Mouse (Mus musculus): ENCODE results near the gene Fktn. TPM values are rescaled to one million over a fixed set of nuclear protein-coding genes. Genes with fewer than 3 reads are reported as not detected.
"Not testable (repeated sequence)": the region's sequence is repeated elsewhere in the genome, so short reads cannot be mapped to it uniquely, and the experiment has no call there.

The Fktn gene
- polyA plus RNA-seq, 1 experiment from 2014 or later, result 20.1 TPM

GRCm38 (mm10) chr4:53717546-53717945 is 3.7 kb downstream of the Fktn start:
- H3K9ac ChIP-seq (replicated peaks; ENCODE audit: low read length), result no peak overlapping the region
- no peaks in the 10 kb centered on the region for H3K27me3 ChIP-seq (ENCODE audit: control insufficient read depth, insufficient read depth, low read length)
- ATAC-seq (ENCODE audit: low FRiP score, low TSS enrichment), result no peak
- WGBS, result 85% methylated on average over 4 of the region's 4 CpGs
- H3K36me3 ChIP-seq (ENCODE audit: control insufficient read depth, insufficient read depth, low read length), result peaks cover 16% of the 10 kb centered on the region
- H3K9me3 ChIP-seq (ENCODE audit: control insufficient read depth, low read length), result no peaks in the 10 kb centered on the region
- H3K4me1 ChIP-seq (ENCODE audit: control insufficient read depth, insufficient read depth, low read length), result peaks cover 12% of the 10 kb centered on the region
- H3K4me2 ChIP-seq (ENCODE audit: low read length), result no peak overlapping the region
- no peak overlapping the region for H3K27ac ChIP-seq (replicated peaks; ENCODE audit: low read depth, low read length)
- no peak for DNase-seq
- no peak overlapping the region for H3K4me3 ChIP-seq (replicated peaks; ENCODE audit: low read depth, low read length)

GRCm38 (mm10) chr4:53718261-53718660 is 4.5 kb downstream of the Fktn start:
- WGBS, result 90% methylated on average over 5 of the region's 5 CpGs
- H3K4me1 ChIP-seq (ENCODE audit: control insufficient read depth, insufficient read depth, low read length), result peaks cover 11% of the 10 kb centered on the region
- no peak overlapping the region for H3K9ac ChIP-seq (replicated peaks; ENCODE audit: low read length)
- H3K4me3 ChIP-seq (replicated peaks; ENCODE audit: low read depth, low read length), result no peak overlapping the region
- DNase-seq, result no peak
- H3K27me3 ChIP-seq (ENCODE audit: control insufficient read depth, insufficient read depth, low read length), result no peaks in the 10 kb centered on the region
- ATAC-seq (ENCODE audit: low FRiP score, low TSS enrichment), result no peak
- H3K36me3 ChIP-seq (ENCODE audit: control insufficient read depth, insufficient read depth, low read length), result peaks cover 16% of the 10 kb centered on the region
- no peak overlapping the region for H3K4me2 ChIP-seq (ENCODE audit: low read length)
- no peak overlapping the region for H3K27ac ChIP-seq (replicated peaks; ENCODE audit: low read depth, low read length)
- no peaks in the 10 kb centered on the region for H3K9me3 ChIP-seq (ENCODE audit: control insufficient read depth, low read length)

- no peak overlapping the region for H3K4me2 ChIP-seq (ENCODE audit: low read length)
- H3K9ac ChIP-seq (replicated peaks; ENCODE audit: low read length), result no peak overlapping the region
- no peak overlapping the region for H3K27ac ChIP-seq (replicated peaks; ENCODE audit: low read depth, low read length)
- no peak overlapping the region for H3K4me3 ChIP-seq (replicated peaks; ENCODE audit: low read depth, low read length)
- no peaks in the 10 kb centered on the region for H3K9me3 ChIP-seq (ENCODE audit: control insufficient read depth, low read length)
- DNase-seq (no peak), ATAC-seq (ENCODE audit: low FRiP score, low TSS enrichment) (no peak)
- WGBS, result 93% methylated on average over 4 of the region's 4 CpGs
- H3K27me3 ChIP-seq (ENCODE audit: control insufficient read depth, insufficient read depth, low read length), result no peaks in the 10 kb centered on the region
- H3K4me1 ChIP-seq (ENCODE audit: control insufficient read depth, insufficient read depth, low read length), result no peaks in the 10 kb centered on the region
- peaks cover 33% of the 10 kb centered on the region for H3K36me3 ChIP-seq (ENCODE audit: control insufficient read depth, insufficient read depth, low read length)
Observed at GRCm38 (mm10) chr4:53722506-53722905, 8.7 kb downstream of the Fktn start.

- DNase-seq; H3K27ac ChIP-seq (replicated peaks; ENCODE audit: low read depth, low read length); H3K4me1 ChIP-seq (ENCODE audit: control insufficient read depth, insufficient read depth, low read length); H3K27me3 ChIP-seq (ENCODE audit: control insufficient read depth, insufficient read depth, low read length); H3K4me3 ChIP-seq (replicated peaks; ENCODE audit: low read depth, low read length); H3K9me3 ChIP-seq (ENCODE audit: control insufficient read depth, low read length); H3K9ac ChIP-seq (replicated peaks; ENCODE audit: low read length); H3K4me2 ChIP-seq (ENCODE audit: low read length); ATAC-seq (ENCODE audit: low FRiP score, low TSS enrichment): not testable (repeated sequence)
- WGBS, result 91% methylated on average over 2 of the region's 2 CpGs
- peaks cover 38% of the 10 kb centered on the region for H3K36me3 ChIP-seq (ENCODE audit: control insufficient read depth, insufficient read depth, low read length)
Observed at GRCm38 (mm10) chr4:53726100-53726499, 12.3 kb downstream of the Fktn start.

GRCm38 (mm10) chr4:53728121-53728520 is 14.3 kb downstream of the Fktn start:
- H3K27me3 ChIP-seq (ENCODE audit: control insufficient read depth, insufficient read depth, low read length), result no peaks in the 10 kb centered on the region
- no peaks in the 10 kb centered on the region for H3K9me3 ChIP-seq (ENCODE audit: control insufficient read depth, low read length)
- no peak overlapping the region for H3K4me2 ChIP-seq (ENCODE audit: low read length)
- H3K27ac ChIP-seq (replicated peaks; ENCODE audit: low read depth, low read length), result no peak overlapping the region
- H3K4me3 ChIP-seq (replicated peaks; ENCODE audit: low read depth, low read length), result no peak overlapping the region
- ATAC-seq (ENCODE audit: low FRiP score, low TSS enrichment) (no peak), DNase-seq (no peak)
- H3K4me1 ChIP-seq (ENCODE audit: control insufficient read depth, insufficient read depth, low read length), result no peaks in the 10 kb centered on the region
- no peak overlapping the region for H3K9ac ChIP-seq (replicated peaks; ENCODE audit: low read length)
- 100% methylated on average over 1 of the region's 1 CpGs for WGBS
- peaks cover 46% of the 10 kb centered on the region for H3K36me3 ChIP-seq (ENCODE audit: control insufficient read depth, insufficient read depth, low read length)

- Histone ChIP-seq H3K9me3 (ENCODE audit: control insufficient read depth, low read length) (no peaks in the 10 kb centered on the region), H3K27me3 (ENCODE audit: control insufficient read depth, insufficient read depth, low read length) (no peaks in the 10 kb centered on the region), H3K4me3 (replicated peaks; ENCODE audit: low read depth, low read length) (no peak overlapping the region), H3K36me3 (ENCODE audit: control insufficient read depth, insufficient read depth, low read length) (peaks cover 48% of the 10 kb centered on the region), H3K9ac (replicated peaks; ENCODE audit: low read length) (no peak overlapping the region), H3K4me1 (ENCODE audit: control insufficient read depth, insufficient read depth, low read length) (no peaks in the 10 kb centered on the region), H3K4me2 (ENCODE audit: low read length) (no peak overlapping the region), H3K27ac (replicated peaks; ENCODE audit: low read depth, low read length) (no peak overlapping the region)
- 22% methylated on average over 6 of the region's 6 CpGs for WGBS
- ATAC-seq (ENCODE audit: low FRiP score, low TSS enrichment) (peak; percentile 77), DNase-seq (peak; percentile 93)
Observed at GRCm38 (mm10) chr4:53738956-53739616, 25.3 kb downstream of the Fktn start.

GRCm38 (mm10) chr4:53749831-53750230 is 36.0 kb downstream of the Fktn start:
- peaks cover 34% of the 10 kb centered on the region for H3K36me3 ChIP-seq (ENCODE audit: control insufficient read depth, insufficient read depth, low read length)
- H3K27ac ChIP-seq (replicated peaks; ENCODE audit: low read depth, low read length), result no peak overlapping the region
- ATAC-seq (ENCODE audit: low FRiP score, low TSS enrichment), result no peak
- no peaks in the 10 kb centered on the region for H3K27me3 ChIP-seq (ENCODE audit: control insufficient read depth, insufficient read depth, low read length)
- H3K9me3 ChIP-seq (ENCODE audit: control insufficient read depth, low read length), result no peaks in the 10 kb centered on the region
- no peak overlapping the region for H3K4me2 ChIP-seq (ENCODE audit: low read length)
- no peaks in the 10 kb centered on the region for H3K4me1 ChIP-seq (ENCODE audit: control insufficient read depth, insufficient read depth, low read length)
- DNase-seq, result no peak
- no peak overlapping the region for H3K9ac ChIP-seq (replicated peaks; ENCODE audit: low read length)
- H3K4me3 ChIP-seq (replicated peaks; ENCODE audit: low read depth, low read length), result no peak overlapping the region

- Histone ChIP-seq H3K4me2 (ENCODE audit: low read length) (no peak overlapping the region), H3K9ac (replicated peaks; ENCODE audit: low read length) (no peak overlapping the region), H3K4me1 (ENCODE audit: control insufficient read depth, insufficient read depth, low read length) (no peaks in the 10 kb centered on the region), H3K9me3 (ENCODE audit: control insufficient read depth, low read length) (no peaks in the 10 kb centered on the region), H3K4me3 (replicated peaks; ENCODE audit: low read depth, low read length) (no peak overlapping the region), H3K27me3 (ENCODE audit: control insufficient read depth, insufficient read depth, low read length) (no peaks in the 10 kb centered on the region), H3K27ac (replicated peaks; ENCODE audit: low read depth, low read length) (no peak overlapping the region), H3K36me3 (ENCODE audit: control insufficient read depth, insufficient read depth, low read length) (peaks cover 35% of the 10 kb centered on the region)
- WGBS, result 84% methylated on average over 16 of the region's 16 CpGs
- ATAC-seq (ENCODE audit: low FRiP score, low TSS enrichment), result no peak
- DNase-seq, result no peak
Observed at GRCm38 (mm10) chr4:53750391-53751120, 36.8 kb downstream of the Fktn start.

- Histone ChIP-seq H3K4me3 (replicated peaks; ENCODE audit: low read depth, low read length) (no peak overlapping the region), H3K9me3 (ENCODE audit: control insufficient read depth, low read length) (no peaks in the 10 kb centered on the region), H3K4me1 (ENCODE audit: control insufficient read depth, insufficient read depth, low read length) (no peaks in the 10 kb centered on the region), H3K4me2 (ENCODE audit: low read length) (no peak overlapping the region), H3K9ac (replicated peaks; ENCODE audit: low read length) (no peak overlapping the region), H3K36me3 (ENCODE audit: control insufficient read depth, insufficient read depth, low read length) (peaks cover 26% of the 10 kb centered on the region), H3K27me3 (ENCODE audit: control insufficient read depth, insufficient read depth, low read length) (no peaks in the 10 kb centered on the region), H3K27ac (replicated peaks; ENCODE audit: low read depth, low read length) (no peak overlapping the region)
- ATAC-seq (ENCODE audit: low FRiP score, low TSS enrichment), result no peak
- DNase-seq, result no peak
Observed at GRCm38 (mm10) chr4:53757030-53757429, 43.2 kb downstream of the Fktn start.

Measured in midbrain, embryonic 14.5 days (tissue).